Mouse (Mus musculus): ENCODE data around the gene Taok2.

DNA sequence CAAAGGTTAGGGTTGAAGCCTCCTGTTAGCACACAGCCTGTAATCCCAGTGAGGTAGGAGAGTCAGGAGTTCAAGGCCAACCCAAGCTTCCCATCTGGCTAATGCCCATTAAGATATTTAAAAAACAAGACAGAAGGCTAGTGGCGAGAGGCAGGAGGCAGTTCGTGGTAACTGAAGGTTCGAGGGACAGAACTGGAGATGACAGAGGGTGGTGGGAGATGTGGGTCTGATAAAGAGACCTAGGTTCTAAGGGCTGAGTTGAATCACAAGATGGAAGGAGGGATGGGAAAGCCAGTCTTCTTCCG lies 37.4 kb downstream of the Taok2 start, which contains the start of gene Doc2a:
- TF ChIP-seq CTCF (IDR thresholded peaks at IDR 0.05; ENCODE audit: low read depth) (no peak), EP300 (IDR thresholded peaks at IDR 0.05; ENCODE audit: low read depth) (no peak)
